Mouse (Mus musculus) CH12.LX (cell line): Measurements from ENCODE around the gene Gm20388.

Experiments used
- CTCF ChIP-seq, 2 experiments: IDR thresholded peaks in 1 of 2; conservative IDR thresholded peaks in 1 of 2; 2 replicates each; pipeline ENCODE4 v1.5.1; 2011 to 2012; ENCODE audit warnings: low read depth in 2 of 2, low read length in 2 of 2, improper control_type of control experiment in 1 of 2, inconsistent platforms in 1 of 2, mild to moderate bottlenecking in 1 of 2, moderate library complexity in 1 of 2
- EP300 ChIP-seq: IDR thresholded peaks from 2 replicates; pipeline ENCODE4 v1.6.1; 2011; ENCODE audit warnings: low read length, improper control_type of control experiment
- JUND ChIP-seq: conservative IDR thresholded peaks from 2 replicates; pipeline ENCODE4 v1.6.1; 2011; ENCODE audit warnings: low read depth, low read length, improper control_type of control experiment
- MXI1 ChIP-seq: IDR thresholded peaks from 2 replicates; pipeline ENCODE4 v1.6.1; 2011; ENCODE audit warnings: mild to moderate bottlenecking, low read depth, low read length, improper control_type of control experiment
- POLR2A ChIP-seq: IDR thresholded peaks from 2 replicates; pipeline ENCODE4 v1.6.1; 2011; ENCODE audit warnings: low read depth, mild to moderate bottlenecking, improper control_type of control experiment, low read length
- UBTF ChIP-seq: IDR thresholded peaks from 2 replicates; pipeline ENCODE4 v1.6.1; 2012; ENCODE audit warnings: low read depth, mild to moderate bottlenecking, inconsistent platforms, low read length, improper control_type of control experiment, moderate library complexity

GRCm38 (mm10) chr8:123899366-123899765, 3988.7 kb downstream of the Gm20388 start:
- no peak for TF ChIP-seq EP300
- no peak for TF ChIP-seq JUND
- TF ChIP-seq MXI1 = no peak
- no peak for TF ChIP-seq CTCF (conservative IDR thresholded peaks at IDR 0.05 in 1 of 2, IDR thresholded peaks at IDR 0.05 in 1 of 2; ENCODE audit: low read depth in 2 of 2, low read length in 2 of 2)
- TF ChIP-seq UBTF = no peak
- no peak for TF ChIP-seq POLR2A
